Mouse (Mus musculus) megakaryocyte, embryonic 14.5 days (primary cell): ENCODE measurements around the gene Dixdc1.

Experiments used
- FLI1 ChIP-seq: IDR thresholded peaks from 2 replicates; pipeline ENCODE4 v1.6.1; 2012; ENCODE audit warnings: low read length, inconsistent platforms, mixed read lengths
- GATA1 ChIP-seq: IDR thresholded peaks from 3 replicates; pipeline ENCODE4 v1.6.1; 2012; ENCODE audit warnings: mixed read lengths, low read length, inconsistent platforms, borderline replicate concordance

DNA sequence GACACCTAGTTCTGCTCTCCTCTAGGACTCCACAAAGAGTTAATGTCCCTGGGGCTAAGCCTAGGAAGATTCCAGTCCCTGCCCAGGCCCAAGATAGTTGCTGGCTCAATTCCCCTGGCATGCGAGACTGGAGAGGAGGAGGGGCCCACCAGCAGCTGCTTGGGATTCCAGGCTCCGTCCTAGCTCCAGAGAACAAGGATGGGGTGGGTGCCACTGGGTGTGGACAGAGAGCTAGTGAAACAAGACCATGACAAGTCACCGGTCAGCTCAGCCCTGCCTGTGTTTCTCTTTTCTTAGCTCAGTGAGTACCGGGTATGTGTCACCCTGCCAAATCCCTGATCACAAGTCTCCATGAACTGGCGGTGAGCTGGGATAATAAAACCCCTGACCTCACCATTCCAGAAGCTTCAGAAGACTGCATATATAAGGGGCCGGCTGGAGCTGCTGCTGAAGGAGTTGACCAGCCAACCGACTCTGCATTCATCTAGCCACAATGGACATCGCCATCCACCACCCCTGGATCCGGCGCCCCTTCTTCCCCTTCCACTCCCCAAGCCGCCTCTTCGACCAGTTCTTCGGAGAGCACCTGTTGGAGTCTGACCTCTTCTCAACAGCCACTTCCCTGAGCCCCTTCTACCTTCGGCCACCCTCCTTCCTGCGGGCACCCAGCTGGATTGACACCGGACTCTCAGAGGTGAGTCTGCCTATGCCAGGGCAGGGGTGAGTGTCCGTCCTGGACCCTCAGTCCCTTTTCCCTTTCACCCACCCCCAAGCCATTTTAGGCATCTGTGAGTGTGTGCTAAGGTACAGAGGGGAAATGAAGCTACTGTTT lies 13.7 kb upstream of the Dixdc1 start:
- TF ChIP-seq GATA1: no peak
- TF ChIP-seq FLI1: no peak
